Mouse (Mus musculus): ENCODE results near the gene Ppp3r2. TPM values are rescaled to one million over a fixed set of nuclear protein-coding genes. Genes with fewer than 3 reads are reported as not detected.

Ppp3r2 gene
- polyA plus RNA-seq, 1 experiment from 2014 or later, result 0.68 TPM

Other genes with a start within 250 kb of the Ppp3r2 start
- gene Acnat1, start 208.1 kb downstream of the Ppp3r2 start, polyA plus RNA-seq (2015; fragmentation: Nextera tagmentation; extraction: Ambion mirVana), result not detected in 2 replicates
- 0.18 TPM in 1 of 2 replicates, not detected in the other for gene Baat, start 175.5 kb downstream of the Ppp3r2 start, polyA plus RNA-seq (2015; fragmentation: Nextera tagmentation; extraction: Ambion mirVana)
- 80.5 and 82.6 TPM in 2 replicates for gene Mrpl50, start 160.9 kb downstream of the Ppp3r2 start, polyA plus RNA-seq (2015; fragmentation: Nextera tagmentation; extraction: Ambion mirVana)
- 13.0 and 14.7 TPM in 2 replicates for gene Zfp189, start 160.8 kb downstream of the Ppp3r2 start, polyA plus RNA-seq (2015; fragmentation: Nextera tagmentation; extraction: Ambion mirVana)
- 0.31 and 0.44 TPM in 2 replicates for gene Aldob, start 132.5 kb downstream of the Ppp3r2 start, polyA plus RNA-seq (2015; fragmentation: Nextera tagmentation; extraction: Ambion mirVana)
- gene Tmem246, start 84.1 kb downstream of the Ppp3r2 start, polyA plus RNA-seq (2015; fragmentation: Nextera tagmentation; extraction: Ambion mirVana), result 120 and 134 TPM in 2 replicates
- 45.3 and 48.9 TPM in 2 replicates for gene Rnf20, start 50.0 kb downstream of the Ppp3r2 start, polyA plus RNA-seq (2015; fragmentation: Nextera tagmentation; extraction: Ambion mirVana)
- 25.4 and 30.0 TPM in 2 replicates for gene Grin3a, start 163.7 kb upstream of the Ppp3r2 start, polyA plus RNA-seq (2015; fragmentation: Nextera tagmentation; extraction: Ambion mirVana)

Measured in midbrain, embryonic 16.5 days (tissue).